Mouse (Mus musculus): ENCODE results near the gene Tspoap1. TPM values are rescaled to one million over a fixed set of nuclear protein-coding genes. Genes with fewer than 3 reads are reported as not detected.
A peak's percentile ranks its signal among the peaks of the same experiment; 100 is the strongest.

The Tspoap1 gene
- polyA plus RNA-seq, 1 experiment from 2014 or later = 1.5 TPM

GRCm38 (mm10) chr11:87805448-87805847 lies 45.1 kb downstream of the Tspoap1 start:
- Histone ChIP-seq H3K36me3 (no peaks in the 10 kb centered on the region), H3K27me3 (ENCODE audit: insufficient read depth, poor library complexity, severe bottlenecking) (peaks cover 22% of the 10 kb centered on the region; the same call in 1 of the 2 replicates), H3K4me1 (peaks cover 6% of the 10 kb centered on the region; the same call in 1 of the 2 replicates), H3K27ac (no peak overlapping the region), H3K9me3 (no peaks in the 10 kb centered on the region), H3K4me3 (no peak overlapping the region)
- no peak for DNase-seq (ENCODE audit: low spot score)
- WGBS = 55% methylated on average over 1 of the region's 1 CpGs

DNA sequence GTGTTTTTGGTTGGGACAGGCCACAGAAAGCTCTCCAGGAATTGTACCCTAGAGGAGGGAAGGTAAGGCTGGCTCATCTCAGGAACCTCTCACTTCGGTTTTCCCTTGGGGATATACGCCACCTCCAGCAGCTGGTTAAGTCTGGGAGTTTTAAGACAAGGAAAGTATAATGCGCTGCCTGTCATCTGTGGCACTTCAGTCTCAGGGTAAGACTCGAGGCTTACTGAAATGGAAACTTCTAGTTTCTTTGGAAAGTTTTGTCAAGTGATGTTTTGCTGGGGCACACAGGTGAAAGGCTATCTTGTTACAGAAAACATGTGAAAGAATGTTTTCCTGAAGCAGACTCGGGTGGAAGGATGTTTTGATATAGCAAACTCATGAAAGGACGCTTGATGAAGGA lies 47.1 kb downstream of the Tspoap1 start:
- H3K9me3 ChIP-seq = no peaks in the 10 kb centered on the region
- H3K4me3 ChIP-seq = no peak overlapping the region
- no peaks in the 10 kb centered on the region for H3K36me3 ChIP-seq
- 77% methylated on average over 6 of the region's 6 CpGs for WGBS
- DNase-seq (ENCODE audit: low spot score) = no peak
- peaks cover 9% of the 10 kb centered on the region; the same call in 1 of the 2 replicates for H3K27me3 ChIP-seq (ENCODE audit: insufficient read depth, poor library complexity, severe bottlenecking)
- no peak overlapping the region for H3K27ac ChIP-seq
- H3K4me1 ChIP-seq = peaks cover 8% of the 10 kb centered on the region; the same call in 1 of the 2 replicates

GRCm38 (mm10) chr11:87808236-87808635 lies 47.9 kb downstream of the Tspoap1 start:
- H3K9me3 ChIP-seq = no peaks in the 10 kb centered on the region
- no peak for DNase-seq (ENCODE audit: low spot score)
- peaks cover 9% of the 10 kb centered on the region; the same call in 1 of the 2 replicates for H3K27me3 ChIP-seq (ENCODE audit: insufficient read depth, poor library complexity, severe bottlenecking)
- 71% methylated on average over 7 of the region's 7 CpGs for WGBS
- H3K4me1 ChIP-seq = 0 out of 2 replicates have a peak, but pooled peaks cover 4% of the 10 kb centered on the region
- no peak overlapping the region for H3K27ac ChIP-seq
- H3K36me3 ChIP-seq = no peaks in the 10 kb centered on the region
- H3K4me3 ChIP-seq = no peak overlapping the region

GRCm38 (mm10) chr11:87811396-87811795 lies 51.1 kb downstream of the Tspoap1 start:
- Histone ChIP-seq H3K27me3 (ENCODE audit: insufficient read depth, poor library complexity, severe bottlenecking) (peaks cover 25% of the 10 kb centered on the region), H3K36me3 (no peaks in the 10 kb centered on the region), H3K27ac (no peak overlapping the region), H3K4me1 (0 out of 2 replicates have a peak, but pooled peaks cover 4% of the 10 kb centered on the region), H3K4me3 (no peak overlapping the region), H3K9me3 (no peaks in the 10 kb centered on the region)
- no peak for DNase-seq (ENCODE audit: low spot score)
- WGBS = 53% methylated on average over 4 of the region's 4 CpGs

DNA sequence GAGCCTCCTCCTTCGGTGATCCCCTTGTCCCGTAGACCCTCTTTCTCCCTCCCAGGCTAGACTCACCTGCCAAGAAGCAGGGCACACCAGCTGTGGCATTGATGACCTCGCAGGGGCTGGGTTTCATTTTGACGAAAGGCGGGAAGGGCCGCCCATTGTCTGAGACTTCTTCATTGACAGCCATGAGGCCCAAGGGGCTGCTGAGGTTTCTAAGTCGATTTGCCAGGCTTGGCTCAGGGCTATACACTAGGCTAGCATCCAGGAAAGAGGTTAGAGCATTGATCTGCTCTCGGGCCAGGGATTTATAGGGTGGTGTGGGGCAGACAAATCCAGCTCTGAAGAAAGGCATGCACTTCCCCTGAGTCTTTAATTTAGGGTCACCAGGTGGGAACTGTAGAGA lies 54.5 kb downstream of the Tspoap1 start:
- Histone ChIP-seq H3K27ac (no peak overlapping the region), H3K27me3 (ENCODE audit: insufficient read depth, poor library complexity, severe bottlenecking) (peaks cover 42% of the 10 kb centered on the region), H3K9me3 (no peaks in the 10 kb centered on the region), H3K4me1 (peaks cover 11% of the 10 kb centered on the region; the same call in 1 of the 2 replicates), H3K4me3 (no peak overlapping the region), H3K36me3 (no peaks in the 10 kb centered on the region)
- DNase-seq (ENCODE audit: low spot score) = no peak
- 77% methylated on average over 8 of the region's 8 CpGs for WGBS

DNA sequence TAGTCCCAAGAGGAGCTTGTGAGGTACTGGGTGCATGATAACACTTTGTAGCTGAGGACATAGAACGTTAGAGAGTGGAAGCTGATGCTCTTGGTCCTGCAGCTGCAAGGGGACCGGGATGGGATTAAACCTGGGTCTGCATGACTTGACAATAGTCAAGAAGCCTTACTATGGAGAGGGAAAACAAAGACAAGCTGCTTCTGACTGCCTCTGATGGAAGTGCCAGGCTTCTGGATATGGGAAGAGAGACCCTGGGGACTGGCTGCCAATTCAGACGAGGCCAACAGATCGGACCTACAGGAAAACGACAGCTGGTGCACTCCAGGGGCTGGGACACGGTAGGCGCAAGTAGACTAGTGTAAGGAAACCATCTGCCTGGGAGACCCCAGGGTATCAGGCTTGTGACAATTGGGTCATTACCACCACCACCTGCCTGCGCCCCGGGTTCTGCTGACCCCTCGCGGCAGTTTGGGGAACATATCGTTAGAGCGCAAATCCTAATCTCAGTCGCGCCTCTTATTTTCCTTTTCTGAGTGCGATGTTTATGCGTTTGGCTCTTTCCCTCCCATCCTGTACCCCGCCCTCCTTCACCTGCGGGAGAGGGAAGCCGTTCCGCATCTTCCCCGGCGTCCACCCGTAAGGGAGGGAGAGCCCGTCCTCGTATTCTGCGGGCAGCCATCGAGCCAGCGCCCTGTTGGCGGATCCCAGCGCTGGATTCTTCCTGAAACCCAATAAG lies 56.5 kb downstream of the Tspoap1 start:
- Histone ChIP-seq H3K4me1 (peaks cover 7% of the 10 kb centered on the region; the same call in 1 of the 2 replicates), H3K9me3 (no peaks in the 10 kb centered on the region), H3K27me3 (ENCODE audit: insufficient read depth, poor library complexity, severe bottlenecking) (peaks cover 53% of the 10 kb centered on the region), H3K4me3 (peak overlapping the region; percentile 55), H3K27ac (peak overlapping the region; percentile 4; the same call in 1 of the 2 replicates), H3K36me3 (no peaks in the 10 kb centered on the region)
- WGBS = 2% methylated on average over 31 of the region's 31 CpGs
- no peak for DNase-seq (ENCODE audit: low spot score)

DNA sequence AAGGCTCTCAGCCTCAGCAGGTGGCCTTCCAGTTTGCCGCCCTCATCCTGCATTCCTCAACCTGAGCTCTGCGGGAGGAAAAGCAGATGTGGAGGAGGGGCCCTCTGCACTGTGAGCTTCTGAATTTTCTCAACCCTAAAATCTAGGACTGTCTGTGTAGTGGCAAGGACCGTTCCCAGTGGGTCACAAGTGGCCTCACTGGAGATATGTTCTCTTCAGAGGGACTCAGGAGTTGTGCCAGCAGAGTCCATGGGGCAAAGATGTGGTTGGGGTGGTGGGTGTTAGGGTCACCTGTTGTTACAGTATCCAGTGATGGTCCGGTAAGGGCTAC lies 57.1 kb downstream of the Tspoap1 start:
- WGBS = 21% methylated on average over 4 of the region's 4 CpGs
- Histone ChIP-seq H3K27ac (0 out of 2 replicates have a peak overlapping the region, but pooled peaks have one; percentile 4), H3K36me3 (no peaks in the 10 kb centered on the region), H3K27me3 (ENCODE audit: insufficient read depth, poor library complexity, severe bottlenecking) (peaks cover 58% of the 10 kb centered on the region), H3K4me3 (peak overlapping the region; percentile 55), H3K4me1 (peaks cover 7% of the 10 kb centered on the region; the same call in 1 of the 2 replicates), H3K9me3 (no peaks in the 10 kb centered on the region)
- DNase-seq (ENCODE audit: low spot score) = no peak

- Histone ChIP-seq H3K27me3 (ENCODE audit: insufficient read depth, poor library complexity, severe bottlenecking) (peaks cover 60% of the 10 kb centered on the region), H3K36me3 (no peaks in the 10 kb centered on the region), H3K4me3 (no peak overlapping the region), H3K27ac (no peak overlapping the region), H3K4me1 (peaks cover 7% of the 10 kb centered on the region; the same call in 1 of the 2 replicates), H3K9me3 (no peaks in the 10 kb centered on the region)
- no peak for DNase-seq (ENCODE audit: low spot score)
- WGBS = 59% methylated on average over 5 of the region's 5 CpGs
These were observed 61.2 kb downstream of the Tspoap1 start for GRCm38 (mm10) chr11:87821502-87821901.

GRCm38 (mm10) chr11:87828239-87828900 lies 68.0 kb downstream of the Tspoap1 start, which contains the start of gene Lpo:
Gene Lpo, minus strand, starts transcription at chr11:87828289.
- Histone ChIP-seq H3K4me3 (no peak within 1 kb of the TSS), H3K9me3 (no peaks in the 10 kb centered on the region), H3K4me1 (no peaks in the 10 kb centered on the region), H3K27ac (no peak within 1 kb of the TSS), H3K27me3 (ENCODE audit: insufficient read depth, poor library complexity, severe bottlenecking) (peaks cover 30% of the 10 kb centered on the region), H3K36me3 (no peaks in the 10 kb centered on the region)
- 70% methylated on average over 10 of the region's 10 CpGs for WGBS
- no peak for DNase-seq (ENCODE audit: low spot score)

MicroRNA genes within 50 kb of the gene (microRNA counts, 519-probe panel; counts per million panel counts)
- microRNA mmu-miR-142-3p (7,135 counts per million, percentile 79 among the panel's probes with 10 or more counts), microRNA mmu-miR-142-5p (5,355 counts per million, percentile 47 among the panel's probes with 10 or more counts)

Small RNA genes within 50 kb of the gene (microRNA-seq; reads per million reads assigned to microRNA genes)
- gene Mir142 = not detected
- gene Mir142b = not detected

Other genes starting within 250 kb of the Tspoap1 start
- gene Gm11492, start 193.9 kb upstream of the Tspoap1 start, polyA plus RNA-seq (2016; fragmentation: Nextera tagmentation; extraction: Ambion mirVana) = not detected in 2 replicates
- gene Sept4, start 191.6 kb upstream of the Tspoap1 start, polyA plus RNA-seq (2016; fragmentation: Nextera tagmentation; extraction: Ambion mirVana) = 11.2 and 14.3 TPM in 2 replicates
- gene Mtmr4, start 168.4 kb upstream of the Tspoap1 start, polyA plus RNA-seq (2016; fragmentation: Nextera tagmentation; extraction: Ambion mirVana) = 29.7 and 38.1 TPM in 2 replicates
- 0.15 and 0.21 TPM in 2 replicates for gene Hsf5, start 143.4 kb upstream of the Tspoap1 start, polyA plus RNA-seq (2016; fragmentation: Nextera tagmentation; extraction: Ambion mirVana)
- 0.94 and 2.3 TPM in 2 replicates for gene Rnf43, start 97.8 kb upstream of the Tspoap1 start, polyA plus RNA-seq (2016; fragmentation: Nextera tagmentation; extraction: Ambion mirVana)
- 122 and 151 TPM in 2 replicates for gene Supt4a, start 23.0 kb upstream of the Tspoap1 start, polyA plus RNA-seq (2016; fragmentation: Nextera tagmentation; extraction: Ambion mirVana)
- 5.8 and 11.8 TPM in 2 replicates for gene Mpo, start 33.0 kb downstream of the Tspoap1 start, polyA plus RNA-seq (2016; fragmentation: Nextera tagmentation; extraction: Ambion mirVana)
- gene Lpo, start 67.7 kb downstream of the Tspoap1 start, polyA plus RNA-seq (2016; fragmentation: Nextera tagmentation; extraction: Ambion mirVana) = 0.04 TPM in 1 of 2 replicates, not detected in the other
- 10.9 and 14.7 TPM in 2 replicates for gene Mks1, start 92.7 kb downstream of the Tspoap1 start, polyA plus RNA-seq (2016; fragmentation: Nextera tagmentation; extraction: Ambion mirVana)
- gene Epx, start 115.0 kb downstream of the Tspoap1 start, polyA plus RNA-seq (2016; fragmentation: Nextera tagmentation; extraction: Ambion mirVana) = 0.20 TPM in 1 of 2 replicates, not detected in the other
- not detected in 2 replicates for gene Olfr462, start 131.7 kb downstream of the Tspoap1 start, polyA plus RNA-seq (2016; fragmentation: Nextera tagmentation; extraction: Ambion mirVana)
- gene Olfr463, start 136.8 kb downstream of the Tspoap1 start, polyA plus RNA-seq (2016; fragmentation: Nextera tagmentation; extraction: Ambion mirVana) = not detected in 2 replicates
- gene Olfr464, start 160.4 kb downstream of the Tspoap1 start, polyA plus RNA-seq (2016; fragmentation: Nextera tagmentation; extraction: Ambion mirVana) = not detected in 2 replicates
- 21.7 and 26.1 TPM in 2 replicates for gene Dynll2, start 227.0 kb downstream of the Tspoap1 start, polyA plus RNA-seq (2016; fragmentation: Nextera tagmentation; extraction: Ambion mirVana)